Mouse (Mus musculus): ENCODE measurements around the gene Flt4. TPM values are rescaled to one million over a fixed set of nuclear protein-coding genes. Genes with fewer than 3 reads are reported as not detected.
"Not testable (repeated sequence)": the region's sequence is repeated elsewhere in the genome, so short reads cannot be mapped to it uniquely, and the experiment has no call there.

The Flt4 gene
- polyA plus RNA-seq (2015; fragmentation: Nextera tagmentation; extraction: Ambion mirVana) = 4.9 and 5.7 TPM in 2 replicates

- H3K36me3 ChIP-seq, H3K9me3 ChIP-seq, H3K4me1 ChIP-seq, H3K27ac ChIP-seq, H3K9ac ChIP-seq: not testable (repeated sequence)
- WGBS = 4% methylated on average over 54 of the region's 61 CpGs
- Histone ChIP-seq H3K4me3 (replicated peaks) (peak within 1 kb of the TSS; percentile 50), H3K27me3 (replicated peaks) (peaks cover 15% of the 10 kb centered on the region), H3K4me2 (peak within 1 kb of the TSS; percentile 83)
- peak; percentile 82 for ATAC-seq (ENCODE audit: insufficient read depth, low FRiP score, low read depth)
These were observed at the start of gene Flt4 for GRCm38 (mm10) chr11:49608938-49609867. Gene Flt4, plus strand, starts transcription at chr11:49609263.

- 38% methylated on average over 2 of the region's 2 CpGs for WGBS
- not testable (repeated sequence) for ATAC-seq (ENCODE audit: insufficient read depth, low FRiP score, low read depth); H3K27me3 ChIP-seq (replicated peaks)
These were observed 34.0 kb upstream of the Flt4 start for GRCm38 (mm10) chr11:49575054-49575453.

GRCm38 (mm10) chr11:49580452-49580851 is 28.6 kb upstream of the Flt4 start:
- not testable (repeated sequence) for H3K27ac ChIP-seq; H3K4me2 ChIP-seq; ATAC-seq (ENCODE audit: insufficient read depth, low FRiP score, low read depth); H3K9me3 ChIP-seq; H3K4me1 ChIP-seq; H3K4me3 ChIP-seq (replicated peaks); H3K9ac ChIP-seq; H3K27me3 ChIP-seq (replicated peaks); H3K36me3 ChIP-seq
- WGBS = 76% methylated on average over 8 of the region's 8 CpGs

More at GRCm38 (mm10) chr11:49575054-49575453, 34.0 kb upstream of the Flt4 start:
- not testable (repeated sequence) for H3K27ac ChIP-seq; H3K9ac ChIP-seq; H3K9me3 ChIP-seq; H3K4me3 ChIP-seq (replicated peaks); H3K4me1 ChIP-seq; H3K4me2 ChIP-seq; H3K36me3 ChIP-seq

GRCm38 (mm10) chr11:49590213-49590612 is 18.9 kb upstream of the Flt4 start:
- no peak overlapping the region for H3K27ac ChIP-seq
- H3K4me1 ChIP-seq = no peaks in the 10 kb centered on the region
- H3K9ac ChIP-seq = no peak overlapping the region
- no peaks in the 10 kb centered on the region for H3K27me3 ChIP-seq (replicated peaks)
- H3K36me3 ChIP-seq = no peaks in the 10 kb centered on the region
- no peak for ATAC-seq (ENCODE audit: insufficient read depth, low FRiP score, low read depth)
- no peak overlapping the region for H3K4me3 ChIP-seq (replicated peaks)
- H3K9me3 ChIP-seq = no peaks in the 10 kb centered on the region
- no peak overlapping the region for H3K4me2 ChIP-seq
- WGBS = 87% methylated on average over 19 of the region's 19 CpGs

- H3K27ac ChIP-seq; H3K4me2 ChIP-seq; ATAC-seq (ENCODE audit: insufficient read depth, low FRiP score, low read depth); H3K9me3 ChIP-seq; H3K4me3 ChIP-seq (replicated peaks); H3K4me1 ChIP-seq; H3K9ac ChIP-seq; H3K27me3 ChIP-seq (replicated peaks); H3K36me3 ChIP-seq: not testable (repeated sequence)
- WGBS = 40% methylated on average over 2 of the region's 2 CpGs
These were observed 11.9 kb upstream of the Flt4 start for GRCm38 (mm10) chr11:49597149-49597548.

GRCm38 (mm10) chr11:49608306-49608705 is 757 bp upstream of the Flt4 start:
- not testable (repeated sequence) for H3K27ac ChIP-seq

GRCm38 (mm10) chr11:49609868-49610824 is 1.1 kb downstream of the Flt4 start:
- not testable (repeated sequence) for H3K27ac ChIP-seq, H3K9me3 ChIP-seq, H3K4me1 ChIP-seq, H3K9ac ChIP-seq, H3K36me3 ChIP-seq
- 2% methylated on average over 52 of the region's 52 CpGs for WGBS
- peaks cover 15% of the 10 kb centered on the region for H3K27me3 ChIP-seq (replicated peaks)
- ATAC-seq (ENCODE audit: insufficient read depth, low FRiP score, low read depth) = peak; percentile 15; the same call in 1 of the 2 replicates
- peak overlapping the region; percentile 83 for H3K4me2 ChIP-seq
- peak overlapping the region; percentile 50 for H3K4me3 ChIP-seq (replicated peaks)

More at GRCm38 (mm10) chr11:49608306-49608705, 757 bp upstream of the Flt4 start:
- not testable (repeated sequence) for H3K4me3 ChIP-seq (replicated peaks); H3K4me2 ChIP-seq; H3K36me3 ChIP-seq; ATAC-seq (ENCODE audit: insufficient read depth, low FRiP score, low read depth); H3K9ac ChIP-seq; H3K9me3 ChIP-seq; H3K4me1 ChIP-seq
- peaks cover 13% of the 10 kb centered on the region for H3K27me3 ChIP-seq (replicated peaks)
- 85% methylated on average over 5 of the region's 5 CpGs for WGBS

- not testable (repeated sequence) for H3K4me1 ChIP-seq; H3K36me3 ChIP-seq; H3K4me3 ChIP-seq (replicated peaks); H3K9me3 ChIP-seq; H3K9ac ChIP-seq; H3K27ac ChIP-seq; ATAC-seq (ENCODE audit: insufficient read depth, low FRiP score, low read depth)
- WGBS = 14% methylated on average over 3 of the region's 3 CpGs
- H3K27me3 ChIP-seq (replicated peaks) = peaks cover 15% of the 10 kb centered on the region
- H3K4me2 ChIP-seq = peak overlapping the region; percentile 23
These were observed 2.3 kb downstream of the Flt4 start for GRCm38 (mm10) chr11:49611349-49611748.

GRCm38 (mm10) chr11:49612154-49612553 is 3.1 kb downstream of the Flt4 start:
- Histone ChIP-seq H3K4me3 (replicated peaks) (no peak overlapping the region), H3K27ac (no peak overlapping the region), H3K9ac (no peak overlapping the region), H3K27me3 (replicated peaks) (peaks cover 15% of the 10 kb centered on the region), H3K9me3 (no peaks in the 10 kb centered on the region), H3K4me2 (no peak overlapping the region), H3K36me3 (no peaks in the 10 kb centered on the region), H3K4me1 (0 out of 2 replicates have a peak, but pooled peaks cover 3% of the 10 kb centered on the region)
- 31% methylated on average over 3 of the region's 3 CpGs for WGBS
- ATAC-seq (ENCODE audit: insufficient read depth, low FRiP score, low read depth) = no peak

GRCm38 (mm10) chr11:49613349-49613748 is 4.3 kb downstream of the Flt4 start:
- WGBS = 12% methylated on average over 10 of the region's 10 CpGs
- peak; percentile 65; the same call in 1 of the 2 replicates for ATAC-seq (ENCODE audit: insufficient read depth, low FRiP score, low read depth)
- H3K27me3 ChIP-seq (replicated peaks) = peaks cover 15% of the 10 kb centered on the region
- no peaks in the 10 kb centered on the region for H3K9me3 ChIP-seq
- no peak overlapping the region for H3K27ac ChIP-seq
- H3K4me1 ChIP-seq = 0 out of 2 replicates have a peak, but pooled peaks cover 3% of the 10 kb centered on the region
- H3K36me3 ChIP-seq = no peaks in the 10 kb centered on the region
- H3K4me2 ChIP-seq = no peak overlapping the region
- no peak overlapping the region for H3K4me3 ChIP-seq (replicated peaks)
- H3K9ac ChIP-seq = no peak overlapping the region

- Histone ChIP-seq H3K4me1 (no peaks in the 10 kb centered on the region), H3K36me3 (no peaks in the 10 kb centered on the region), H3K9me3 (no peaks in the 10 kb centered on the region), H3K4me2 (no peak overlapping the region), H3K9ac (no peak overlapping the region), H3K27me3 (replicated peaks) (peaks cover 7% of the 10 kb centered on the region), H3K4me3 (replicated peaks) (no peak overlapping the region), H3K27ac (no peak overlapping the region)
- WGBS = 90% methylated on average over 10 of the region's 10 CpGs
- no peak for ATAC-seq (ENCODE audit: insufficient read depth, low FRiP score, low read depth)
These were observed 7.0 kb downstream of the Flt4 start for GRCm38 (mm10) chr11:49615856-49616725.
